Mouse (Mus musculus) erythroid progenitor cell, adult 5-6 weeks (primary cell): ENCODE measurements at regions not wholly inside any gene's neighbourhood (a gene's known extent, or its start where the extent isn't known, plus 50 kb on each side); places are given as distances from the start of the nearest gene placed in this dataset.

Source experiments
- ATAC-seq: replicated peaks from 2 replicates; pipeline ENCODE4 v1.8.0; 2016; ENCODE audit warnings: moderate number of reproducible peaks, mild to moderate bottlenecking, moderate TSS enrichment, inconsistent platforms; ENCODE audit not compliant: poor library complexity, low FRiP score, severe bottlenecking

DNA sequence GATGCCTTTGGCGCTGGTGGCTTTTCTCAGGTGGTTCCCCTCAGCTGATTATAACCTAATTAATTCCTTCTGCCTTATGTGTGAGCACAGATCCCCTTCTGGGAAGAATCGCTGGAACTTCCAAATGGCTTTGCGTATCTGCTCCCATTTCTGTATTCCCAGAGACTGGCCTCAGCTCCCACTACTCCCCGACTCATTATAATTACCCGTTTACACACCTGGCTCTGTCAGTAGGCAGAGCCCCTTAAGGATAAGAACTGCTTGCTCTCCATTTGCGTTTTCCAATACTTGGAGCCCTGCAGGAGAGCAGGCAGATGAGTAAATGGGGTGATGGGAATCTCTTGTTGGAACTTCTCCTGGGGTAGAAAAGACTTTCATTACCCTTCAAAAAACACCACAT is 108.1 kb upstream of the Arg1 start:
- ATAC-seq: no peak

DNA sequence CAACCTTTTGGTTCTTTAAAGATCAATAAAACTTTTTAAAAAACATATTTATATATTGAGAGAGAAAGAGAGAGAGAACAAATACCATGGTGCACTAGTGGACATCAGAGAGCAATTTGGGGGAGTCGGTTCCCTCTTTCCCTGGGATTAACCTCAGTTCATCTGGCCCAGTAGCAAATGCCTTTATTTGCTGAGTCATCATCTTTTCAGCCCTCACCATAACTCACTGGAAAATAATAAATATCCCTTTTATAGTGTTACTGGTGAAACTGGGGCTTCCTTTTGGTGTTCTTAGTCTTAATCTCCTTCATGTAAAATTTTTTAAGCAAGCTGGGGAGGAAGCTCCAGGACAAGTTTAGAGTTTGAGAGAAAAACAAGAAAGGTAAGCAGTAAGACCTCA is 105.3 kb upstream of the Arg1 start:
- ATAC-seq: no peak

DNA sequence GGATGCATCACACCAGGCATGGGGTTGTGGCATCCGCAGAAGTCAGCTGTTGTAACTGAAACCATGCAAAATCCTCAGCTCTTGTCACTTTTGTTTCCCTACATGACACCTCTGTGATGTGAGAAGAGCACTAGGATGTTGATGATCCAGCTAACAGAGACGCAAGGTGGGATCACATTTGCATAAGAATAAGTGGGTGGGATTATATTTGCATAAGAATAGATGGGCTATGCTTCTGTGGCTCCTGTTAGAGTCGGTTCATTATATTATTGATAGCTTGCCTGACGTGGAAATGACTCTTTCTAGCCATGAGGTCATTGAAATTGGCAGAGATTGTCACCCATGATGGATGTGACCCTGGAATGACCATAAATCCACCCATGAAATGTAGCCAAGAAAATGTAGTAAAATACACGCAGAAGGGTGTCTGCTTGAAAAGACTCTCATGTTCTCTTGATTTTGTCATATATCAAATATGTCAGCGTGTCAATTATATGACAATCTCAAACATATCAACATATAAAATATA is 102.2 kb upstream of the Arg1 start:
- ATAC-seq: no peak

DNA sequence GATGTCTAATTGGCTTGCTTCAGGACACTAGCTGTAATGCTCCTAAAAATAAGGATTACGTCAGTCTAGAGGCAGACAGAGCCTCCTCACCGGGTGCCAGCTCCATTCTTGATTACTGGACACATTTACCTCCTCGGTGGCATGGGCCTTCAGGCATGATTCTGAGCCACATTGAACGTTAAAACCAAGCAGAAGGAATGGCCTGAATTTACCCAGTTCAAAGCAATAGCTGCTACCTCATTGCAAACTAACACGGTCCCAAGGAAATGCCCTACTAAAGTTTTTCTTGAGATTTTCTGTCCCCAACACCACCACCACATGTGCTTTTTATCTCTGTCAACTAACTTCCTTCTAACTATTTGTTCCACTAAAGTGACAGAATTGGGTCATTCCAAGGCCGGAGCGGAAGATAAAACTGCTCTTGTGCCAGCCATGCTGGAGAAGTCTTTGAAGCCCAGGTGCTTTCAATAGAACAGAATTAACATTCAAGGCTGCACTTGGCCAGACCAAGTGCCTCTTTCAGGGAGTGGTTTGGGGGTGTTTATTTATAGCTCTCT is 96.4 kb upstream of the Arg1 start:
- no peak for ATAC-seq

DNA sequence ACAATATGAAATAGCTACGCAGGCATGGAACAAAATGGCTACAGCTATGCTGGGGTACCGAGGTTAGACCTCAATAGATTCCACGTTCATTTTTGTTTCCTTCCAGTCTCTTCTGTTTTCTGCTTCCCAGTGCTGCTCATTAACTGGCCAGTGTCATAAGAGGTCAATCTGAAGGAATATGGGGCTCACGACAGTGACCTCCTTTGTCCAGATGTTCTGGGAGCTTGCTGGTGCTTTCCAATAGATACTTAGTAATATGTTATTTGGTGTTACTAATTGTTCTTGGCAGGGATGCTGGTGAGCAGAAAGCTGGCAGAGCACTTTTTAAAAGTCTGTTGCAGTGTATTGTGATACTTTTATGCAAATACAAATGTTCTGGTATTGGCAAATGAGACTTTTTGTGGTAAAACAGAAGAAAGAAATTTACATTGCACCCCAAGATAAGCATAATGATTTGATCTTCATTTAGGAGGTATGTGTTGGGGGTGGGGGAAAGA is 95.8 kb upstream of the Arg1 start:
- ATAC-seq: no peak

DNA sequence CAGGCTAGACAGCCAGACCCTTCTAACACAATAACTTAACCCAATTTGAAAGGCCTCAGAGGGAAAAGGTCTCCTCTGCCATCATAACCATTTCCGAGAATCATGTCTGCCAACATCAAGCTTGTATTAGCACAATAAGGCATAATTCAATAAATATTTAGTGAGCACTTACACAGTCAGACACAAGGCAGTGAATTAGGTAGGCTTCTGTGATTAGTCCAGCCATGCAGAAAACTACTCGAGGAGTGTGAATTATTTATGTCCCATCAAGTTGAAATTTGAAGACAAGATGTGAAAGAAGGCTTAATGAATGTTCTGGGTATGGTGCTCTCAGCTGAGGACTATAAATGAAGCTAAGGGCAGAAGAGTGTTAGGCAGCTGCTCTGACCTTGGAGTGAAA is 91.7 kb upstream of the Arg1 start:
- ATAC-seq: no peak

DNA sequence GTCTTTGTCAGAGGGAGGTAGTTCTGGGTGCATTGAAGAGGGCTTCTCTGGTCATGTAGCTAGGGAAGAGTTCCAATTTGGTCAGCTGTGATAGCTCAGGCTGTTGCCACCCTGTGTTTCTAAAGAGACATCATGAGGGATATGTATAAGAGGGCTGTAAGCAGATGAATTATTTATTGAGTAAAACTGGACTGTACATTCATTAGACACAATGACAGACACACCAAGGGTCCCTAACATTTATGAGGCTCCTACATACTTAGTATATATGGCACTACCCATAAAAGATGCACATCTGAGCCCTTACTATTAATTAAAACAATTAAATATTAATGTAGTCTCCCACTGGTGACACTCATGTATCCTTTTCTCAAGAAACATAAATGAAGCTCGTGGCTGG is 90.6 kb upstream of the Arg1 start:
- ATAC-seq: no peak

DNA sequence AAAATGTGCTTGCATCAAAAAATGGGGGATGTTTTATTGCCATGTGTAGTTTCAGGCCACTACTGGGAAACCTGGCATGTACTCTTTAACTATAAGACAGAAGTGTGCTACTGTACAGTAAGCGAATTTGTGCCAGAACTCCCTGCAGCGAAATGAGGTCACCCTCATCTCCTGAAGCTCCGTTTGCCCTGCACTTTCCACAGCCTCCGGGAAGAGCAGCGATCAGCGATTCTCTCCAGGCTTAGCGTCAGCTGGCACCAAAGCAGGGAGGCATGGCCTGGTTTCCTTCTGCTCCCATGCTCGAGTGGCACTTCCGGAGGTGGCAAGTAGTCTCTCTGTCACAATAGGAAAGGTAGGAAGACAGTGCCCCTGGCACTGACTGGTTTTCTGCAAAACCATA is 88.8 kb upstream of the Arg1 start:
- no peak for ATAC-seq

DNA sequence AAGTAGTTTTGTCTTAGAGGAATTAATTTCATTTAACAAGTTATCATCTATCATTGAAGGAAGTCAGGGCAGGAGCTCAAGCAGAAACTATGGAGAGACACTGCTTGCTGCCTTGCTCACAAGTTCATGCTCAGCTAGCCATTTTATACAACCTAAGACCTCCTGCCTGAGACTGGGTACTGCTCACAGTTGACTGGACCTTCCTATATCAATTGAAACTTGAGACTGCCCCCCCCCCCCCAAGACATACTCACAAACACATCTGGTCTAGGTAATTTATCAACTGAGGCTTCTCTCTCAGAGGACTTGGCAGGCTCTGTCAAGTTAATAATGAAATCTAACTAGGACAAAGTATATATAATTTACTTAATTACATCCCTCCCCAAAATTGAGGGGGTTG is 84.8 kb upstream of the Arg1 start:
- no peak for ATAC-seq

DNA sequence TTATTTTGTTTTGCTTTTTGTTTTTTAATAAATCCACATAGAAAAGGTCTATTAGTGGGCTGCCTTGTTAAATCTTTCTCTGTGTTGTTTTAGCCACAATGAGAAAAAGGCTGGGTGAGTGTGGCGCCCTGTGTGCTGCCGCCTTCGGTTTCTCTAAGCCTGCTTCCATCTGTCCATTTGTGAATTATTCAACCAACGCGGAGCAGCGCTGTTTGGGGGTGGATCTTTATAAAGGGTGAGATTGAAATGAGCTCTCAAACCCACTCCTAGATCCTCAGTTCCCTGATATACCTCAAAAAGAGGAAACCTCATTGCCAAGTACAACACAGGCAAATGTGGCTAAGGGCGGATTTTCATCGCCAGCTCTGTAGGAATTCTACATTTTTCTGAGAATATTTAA is 74.0 kb upstream of the Arg1 start:
- ATAC-seq: no peak

DNA sequence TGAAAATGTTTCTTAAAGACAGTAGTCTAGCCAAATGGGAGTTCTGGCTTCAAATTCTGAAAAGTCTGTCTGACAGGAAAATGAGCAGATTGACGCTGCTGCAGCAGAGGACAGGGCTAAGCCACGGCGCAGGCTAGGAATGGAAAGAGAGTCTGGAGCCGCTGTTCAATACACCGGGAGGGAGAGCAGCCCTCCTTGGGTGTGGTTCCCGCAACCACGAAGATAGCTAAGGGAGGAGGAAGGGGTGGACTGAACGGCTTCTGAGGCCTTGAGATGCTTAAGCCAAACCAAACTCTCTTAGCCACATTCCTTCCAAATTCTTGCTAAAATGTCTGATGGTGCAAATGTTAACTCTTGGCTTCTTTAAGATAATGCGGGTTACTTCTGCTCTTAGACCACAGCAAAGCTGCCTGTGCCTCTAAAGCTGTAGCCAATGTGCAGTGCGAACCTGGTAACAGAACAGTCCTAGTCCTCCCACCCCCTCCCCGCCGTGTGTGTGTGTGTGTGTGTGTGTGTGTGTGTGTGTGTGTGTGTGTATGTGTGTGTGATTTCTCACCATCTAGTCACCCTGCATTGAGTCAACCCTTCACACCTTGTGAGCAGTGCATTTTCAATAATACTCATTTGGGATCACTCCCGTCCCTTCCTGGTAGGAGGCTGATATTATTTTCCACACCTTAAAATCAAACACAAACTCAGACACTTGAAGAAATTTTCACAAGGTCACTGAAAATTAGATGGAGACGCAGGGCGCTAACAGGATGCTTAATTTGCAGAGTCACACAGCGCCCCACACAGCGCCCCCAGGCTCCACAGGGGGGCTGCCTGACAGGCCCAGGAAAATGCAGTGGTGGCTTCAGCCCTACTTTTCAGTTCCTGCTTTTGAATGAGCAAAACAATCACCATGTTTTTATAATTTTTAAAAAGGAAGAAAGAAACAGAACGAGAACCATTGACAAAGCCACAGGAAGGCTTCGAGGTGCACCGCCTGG is 73.2 kb upstream of the Arg1 start:
- no peak for ATAC-seq

DNA sequence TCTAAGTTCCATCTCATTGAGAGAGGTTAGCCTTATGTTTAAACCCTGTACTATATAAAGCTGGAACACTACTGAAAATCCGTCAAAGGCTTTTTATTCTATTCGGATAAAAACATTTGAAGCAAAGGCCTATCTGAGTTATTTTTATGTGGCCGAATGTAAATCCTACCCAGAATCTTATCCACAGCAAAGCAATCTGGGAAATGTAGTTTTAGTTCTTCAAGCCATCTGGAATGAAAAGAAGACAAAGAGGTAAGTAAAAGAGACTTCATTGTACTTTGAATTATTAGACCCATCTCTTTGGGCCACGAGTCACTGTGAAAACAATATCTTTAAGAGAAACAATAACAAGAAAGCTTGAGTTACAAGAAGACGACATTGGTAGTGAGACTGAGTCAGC is 72.5 kb upstream of the Arg1 start:
- ATAC-seq: no peak

DNA sequence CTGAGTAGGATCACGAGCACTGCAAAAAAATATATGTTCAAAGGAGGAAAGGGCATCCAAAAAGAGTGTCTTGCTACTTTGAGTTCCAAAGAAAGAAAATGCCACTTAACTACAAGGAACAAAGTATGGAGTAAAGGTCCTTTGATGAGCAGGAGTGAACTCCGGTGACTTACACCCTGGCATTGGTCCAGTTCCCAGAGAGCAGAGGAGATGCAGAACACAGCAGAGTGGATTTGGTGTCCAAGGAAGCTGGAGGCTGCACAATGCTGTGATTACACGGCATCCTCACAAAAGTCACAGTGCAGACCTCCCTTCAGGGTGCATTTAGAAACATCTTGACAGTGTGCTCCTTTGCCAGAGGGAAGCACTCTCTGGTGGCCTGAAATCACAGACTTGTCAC is 70.4 kb upstream of the Arg1 start:
- ATAC-seq: no peak

DNA sequence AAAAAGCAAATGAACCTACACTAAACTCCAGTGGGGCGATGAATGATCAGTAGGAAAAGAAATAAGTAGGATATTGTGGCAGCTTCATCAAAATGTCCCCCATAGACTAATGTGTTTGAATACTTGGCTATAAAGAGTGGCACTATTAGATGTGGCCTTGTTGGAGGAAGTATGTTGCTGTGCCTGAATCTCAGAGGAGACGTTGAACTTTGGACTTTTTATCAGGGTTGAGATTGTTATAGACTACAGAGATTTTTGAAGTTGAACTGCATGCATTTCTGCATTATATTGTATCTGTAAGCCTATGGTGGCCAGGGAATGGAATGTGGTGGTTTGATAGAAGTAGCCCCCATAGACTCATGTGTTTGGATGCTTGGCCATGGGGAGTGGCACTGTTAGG is 68.5 kb upstream of the Arg1 start:
- ATAC-seq: no peak

DNA sequence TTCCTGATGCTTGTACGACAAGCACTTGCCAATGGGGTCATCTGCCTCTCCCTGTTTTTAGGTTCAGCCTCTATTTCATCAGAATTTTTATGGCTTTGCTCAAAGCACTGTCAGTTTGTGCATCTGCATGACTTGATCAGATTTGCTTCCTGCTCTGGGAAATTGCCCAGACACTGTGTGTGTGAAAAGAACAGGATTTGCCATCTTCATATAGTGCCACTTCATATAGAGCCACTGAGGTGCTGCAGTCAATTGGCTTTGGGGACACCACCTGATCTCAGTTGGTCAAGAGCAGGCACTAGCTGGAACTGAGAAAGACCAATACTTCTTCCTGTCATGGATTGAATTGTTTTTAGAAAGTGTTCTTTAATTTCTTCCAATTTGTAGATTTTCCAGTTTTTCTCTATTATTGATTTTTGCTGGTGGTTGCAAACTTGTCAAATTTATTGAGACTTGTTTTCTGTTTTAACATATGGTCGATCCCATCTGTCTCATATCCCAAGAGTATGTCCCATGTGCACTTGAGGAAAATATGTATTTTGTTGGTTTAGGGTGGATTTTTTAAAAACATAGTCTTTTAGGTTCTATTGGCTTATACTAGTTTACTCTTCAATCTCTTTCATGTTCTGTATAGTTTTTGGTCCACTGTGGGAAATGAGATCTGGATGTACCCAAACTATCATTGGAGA is 62.8 kb upstream of the Arg1 start:
- no peak for ATAC-seq

DNA sequence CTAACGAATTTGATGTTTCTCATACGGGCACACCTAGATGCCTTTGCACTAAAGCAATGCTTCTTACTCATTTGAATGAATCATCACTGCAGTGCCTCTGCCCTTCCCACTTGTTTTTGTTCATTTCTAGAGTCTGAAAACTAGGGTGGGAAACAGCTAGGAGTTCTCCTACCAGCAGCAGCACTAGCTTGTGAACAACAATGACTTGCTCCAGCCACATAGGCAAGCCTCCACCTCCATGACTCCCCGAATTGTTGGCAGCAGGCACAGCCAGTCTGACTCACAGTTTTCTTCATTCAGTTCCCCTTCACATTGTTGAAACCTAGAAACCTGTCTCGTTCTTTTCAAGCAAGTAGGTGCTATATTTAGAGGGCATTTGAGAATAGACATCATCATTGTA is 57.5 kb upstream of the Arg1 start:
- no peak for ATAC-seq

DNA sequence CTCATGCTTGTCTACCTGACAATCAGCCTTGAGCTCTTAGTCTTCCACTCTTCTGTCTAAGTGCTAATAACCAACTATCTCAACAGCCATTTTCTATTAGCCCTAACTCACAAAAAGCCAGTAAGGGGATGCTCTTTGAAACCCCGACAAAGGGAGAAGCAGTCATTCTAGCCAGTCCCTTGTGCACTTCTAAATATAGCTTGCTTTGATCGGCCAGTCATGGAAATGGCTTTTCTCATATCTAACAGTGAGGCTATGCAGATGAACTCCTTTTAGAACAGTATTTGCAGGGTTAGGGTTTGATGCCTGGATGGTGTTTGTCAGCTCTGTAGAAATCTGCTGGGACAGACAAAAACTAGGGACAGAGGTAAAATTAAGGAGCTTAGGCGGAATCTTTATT is 54.5 kb upstream of the Arg1 start:
- ATAC-seq: no peak
